Mouse (Mus musculus): Measurements from ENCODE around the gene Taf1b.
A peak's percentile ranks its signal among the peaks of the same experiment; 100 is the strongest.

Taf1b gene

DNA sequence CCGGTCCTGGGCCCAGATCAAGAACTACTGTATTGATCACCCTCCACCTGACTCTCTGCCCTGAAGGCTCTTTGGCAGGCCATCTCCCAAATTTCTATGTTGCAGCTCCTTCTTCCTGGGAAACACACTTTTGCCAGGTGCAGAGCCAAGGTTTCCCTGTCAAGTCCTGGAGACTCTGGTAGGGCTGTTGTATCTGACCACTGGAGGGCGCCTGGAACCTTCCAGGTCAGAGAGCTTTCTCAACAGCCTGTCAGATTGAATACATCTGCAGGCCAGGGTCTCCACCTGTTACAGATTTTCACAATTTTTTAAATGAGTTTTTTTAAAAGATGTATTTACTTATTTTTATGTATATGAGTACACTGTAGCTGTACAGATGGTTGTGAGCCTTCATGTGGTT, 105.1 kb downstream of the Taf1b start:
- peak; percentile 51 for DNase-seq (ENCODE audit: low read depth, low spot score)

DNA sequence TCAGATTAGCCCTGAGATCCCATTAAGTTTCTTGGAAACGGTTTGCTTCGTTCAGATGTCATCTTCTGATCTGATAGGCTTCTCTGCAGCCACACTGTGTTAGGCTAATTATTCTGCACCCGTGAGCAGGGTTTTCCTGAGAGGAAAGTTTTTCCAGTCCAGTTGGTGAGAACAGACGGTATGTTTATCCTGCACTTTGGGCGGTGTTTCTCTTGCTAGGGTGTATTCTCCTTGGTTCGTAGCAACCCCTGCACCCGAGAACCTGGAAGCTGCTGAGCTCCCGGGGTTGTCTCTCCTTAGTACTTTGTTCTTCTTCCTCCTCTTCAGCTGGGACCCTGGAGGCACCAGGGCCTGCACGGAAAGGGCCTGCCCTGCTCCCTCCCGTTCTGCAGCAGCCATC, 108.0 kb downstream of the Taf1b start:
- DNase-seq (ENCODE audit: low read depth, low spot score), result no peak
